Mouse (Mus musculus) urinary bladder, postnatal 10 days (tissue): Measurements from ENCODE around the gene Capg.

Experiments used
- DNase-seq: peaks from one replicate; pipeline ENCODE4 v3.0.0; 2022; ENCODE audit warnings: low spot score

Gene Capg

DNA sequence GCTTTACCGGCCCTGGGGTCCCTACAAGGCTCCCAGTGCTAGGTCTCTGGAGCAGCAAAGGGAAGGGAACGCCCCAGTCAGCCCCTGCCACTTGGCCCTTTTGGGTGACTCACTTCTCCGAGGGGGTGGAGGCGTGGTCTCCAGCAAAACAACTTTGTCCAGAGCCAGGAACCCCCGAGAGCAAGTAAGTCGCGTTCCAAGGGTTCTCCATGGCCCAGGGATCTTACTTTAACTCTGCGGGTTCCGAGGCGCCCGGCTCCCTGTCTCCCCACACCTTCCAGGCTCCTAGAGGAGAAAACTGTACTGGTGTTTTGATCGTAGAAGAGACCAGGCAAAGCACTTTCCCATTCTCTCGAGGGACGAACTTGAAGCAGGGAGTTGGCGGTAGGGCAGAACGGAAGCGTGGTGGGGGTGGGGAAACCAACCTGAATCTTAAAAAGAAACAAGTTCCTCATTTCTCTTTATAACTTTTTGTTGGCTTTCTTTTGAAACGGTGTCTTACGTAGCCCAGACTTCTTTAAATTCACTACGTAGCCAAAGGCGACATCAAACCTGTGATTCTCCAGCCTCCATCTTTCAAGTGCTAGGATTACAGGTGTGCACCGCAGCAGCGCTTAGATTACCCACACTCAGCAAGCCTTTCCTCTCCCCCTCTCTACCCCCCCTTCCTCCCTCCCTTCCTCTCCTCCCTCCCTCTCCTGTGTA lies at the start of gene Capg:
Gene Capg, plus strand, starts transcription at position 109 of the 705 bp plus-strand sequence.
- no peak for DNase-seq

DNA sequence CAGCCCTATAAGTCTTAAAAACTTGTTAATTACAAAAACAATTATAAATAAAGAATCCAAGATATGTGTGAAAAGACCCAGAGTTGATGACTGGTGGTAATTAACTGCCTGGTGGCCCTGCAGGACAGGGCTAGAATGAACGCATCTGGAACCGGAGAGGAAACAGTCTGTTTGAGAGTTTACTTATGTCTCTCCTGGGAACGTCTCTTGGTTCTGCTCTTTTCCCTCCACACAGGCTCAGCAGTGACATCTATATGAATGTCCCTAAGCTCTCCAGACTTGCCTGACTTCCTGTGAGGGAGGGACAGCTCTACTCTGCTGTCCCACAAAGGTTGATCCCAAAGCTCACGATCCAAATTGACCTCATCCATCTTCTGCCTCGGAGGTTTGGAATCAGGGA lies 45.2 kb upstream of the Capg start:
- no peak for DNase-seq

DNA sequence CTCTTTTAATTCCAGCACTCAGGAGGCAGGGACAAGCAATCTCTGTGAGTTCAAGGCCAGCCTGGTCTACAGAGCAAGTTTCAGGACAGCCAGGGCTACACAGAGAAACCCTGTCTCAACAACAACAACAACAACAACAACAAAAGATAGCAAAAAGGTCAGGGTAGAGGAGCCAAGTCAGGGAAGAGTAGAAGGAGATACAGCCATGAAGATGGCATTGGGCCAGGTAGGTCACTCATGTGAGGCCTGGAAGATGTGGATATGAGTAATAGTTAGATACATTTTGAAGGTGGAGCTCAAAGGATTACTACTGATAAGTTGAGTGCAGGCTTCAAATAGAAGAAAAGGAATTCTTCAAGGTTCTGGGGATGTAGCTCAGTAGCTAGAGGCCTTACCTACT lies 40.9 kb upstream of the Capg start:
- no peak for DNase-seq

DNA sequence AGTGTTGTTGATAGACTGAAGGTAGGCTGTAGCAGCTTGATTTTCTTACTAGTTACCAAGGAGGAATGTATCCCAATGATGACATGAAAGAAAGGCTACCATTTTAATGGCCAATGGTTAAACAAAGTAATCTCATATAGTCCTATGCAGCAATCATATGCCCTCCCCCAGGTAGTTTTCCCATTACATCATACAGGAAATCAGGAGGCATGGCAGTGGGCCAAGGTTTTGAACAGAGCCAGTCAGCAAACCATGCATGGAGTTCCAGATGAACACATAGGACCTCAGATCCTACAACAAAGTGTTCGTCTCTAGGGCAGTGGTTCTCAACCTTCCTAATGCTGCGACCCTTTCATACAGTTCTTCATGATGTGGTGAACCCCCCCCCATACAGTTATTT lies 40.3 kb upstream of the Capg start:
- no peak for DNase-seq

DNA sequence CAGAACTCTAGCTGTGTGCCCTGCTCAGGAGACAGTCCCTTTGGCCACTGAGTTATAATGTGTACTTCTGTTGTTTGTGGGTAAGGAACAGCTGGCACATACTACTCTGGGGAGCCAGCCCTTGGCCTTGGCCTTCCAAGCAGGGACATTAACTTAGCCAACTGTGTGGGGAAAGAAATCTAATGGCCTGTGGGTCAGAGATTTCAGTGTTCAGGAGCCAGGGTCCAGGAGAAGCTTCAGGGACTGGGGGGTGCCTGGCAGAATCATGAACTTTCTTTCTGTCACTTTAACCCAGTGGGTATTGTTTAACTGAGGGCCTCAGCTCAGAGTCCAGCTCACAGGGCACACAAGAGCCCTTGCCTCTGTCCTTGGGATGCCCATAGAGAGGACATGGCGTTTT lies 38.1 kb upstream of the Capg start:
- DNase-seq: no peak

DNA sequence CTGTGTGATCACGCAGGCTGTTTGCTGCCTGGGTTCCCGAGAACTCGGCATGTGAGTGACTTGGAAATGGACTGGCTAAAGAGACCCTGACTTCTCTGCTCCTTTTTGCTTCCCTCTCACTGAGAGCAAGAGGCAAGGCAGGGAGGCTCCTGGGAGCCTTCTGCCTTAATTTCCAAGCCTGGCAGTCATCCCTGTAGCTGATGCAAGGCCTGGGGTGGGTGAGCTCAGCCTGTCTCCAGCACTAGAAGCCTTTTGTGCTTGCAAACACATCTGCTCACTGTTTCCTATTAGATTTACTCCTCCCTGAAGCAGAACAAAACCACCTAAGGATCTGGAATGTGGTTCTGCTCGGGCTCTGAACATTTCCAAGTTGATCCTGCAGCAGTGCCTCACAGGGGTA lies 35.6 kb upstream of the Capg start:
- DNase-seq: no peak

DNA sequence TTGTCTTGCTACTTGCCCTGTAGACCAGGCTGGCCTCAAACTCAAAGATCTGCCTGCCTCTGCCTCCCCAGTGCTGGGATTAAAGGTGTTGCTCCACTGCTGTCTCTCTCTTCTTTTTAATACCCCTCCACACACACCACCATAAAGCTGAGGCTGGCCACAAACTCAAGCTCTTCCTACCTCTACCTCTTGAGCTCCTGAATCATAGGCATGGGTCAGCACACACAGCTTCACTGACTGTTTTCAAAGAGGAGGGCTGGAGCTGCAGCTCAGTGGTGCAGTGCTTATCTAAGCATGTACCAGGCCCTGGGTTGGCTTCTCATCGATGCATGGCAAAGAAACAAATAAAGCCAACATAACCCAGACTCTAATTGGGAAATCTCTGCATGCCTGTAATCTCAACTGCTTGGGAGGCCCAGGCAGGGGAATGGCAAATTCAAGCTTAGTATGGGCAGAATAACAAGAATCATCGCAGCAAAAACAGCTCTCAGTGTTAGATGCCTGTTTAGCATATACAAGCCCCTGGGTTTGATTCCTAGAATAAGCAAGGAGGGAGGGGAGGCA lies 34.2 kb upstream of the Capg start:
- no peak for DNase-seq

DNA sequence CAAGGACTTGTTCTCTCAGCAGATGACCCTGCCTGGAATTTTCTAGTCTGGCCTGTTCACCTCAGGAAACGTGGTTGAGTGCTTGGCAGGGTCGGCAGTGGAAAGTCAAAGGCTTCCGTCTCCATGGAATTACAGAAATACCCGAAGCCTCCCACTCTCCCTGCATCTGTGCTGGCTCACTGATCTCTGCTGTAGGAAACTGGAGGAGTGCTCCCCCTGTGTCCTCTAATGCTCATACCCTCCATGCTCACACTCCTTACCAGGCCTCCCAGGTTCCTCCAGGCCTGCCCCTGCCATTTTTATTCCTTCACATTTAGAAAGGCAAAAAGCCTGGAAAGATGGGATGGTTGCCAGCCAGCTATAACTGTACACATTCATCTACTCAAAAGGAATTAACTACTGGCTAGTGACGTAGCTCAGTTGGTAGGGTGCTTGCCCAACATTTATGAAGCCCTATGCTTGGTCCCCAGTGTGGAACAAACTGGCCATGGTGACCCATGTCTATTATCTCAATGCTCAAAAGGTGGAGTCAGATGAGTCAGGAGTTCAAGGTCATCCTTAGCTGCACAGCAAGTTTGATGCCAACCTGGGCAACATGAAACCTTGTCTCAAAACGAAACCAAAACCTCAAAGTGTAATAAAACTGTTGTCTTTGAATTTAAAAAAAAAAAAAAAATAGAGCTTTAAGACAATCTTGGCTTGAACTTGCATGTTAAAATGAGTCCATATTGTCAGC lies 33.3 kb upstream of the Capg start:
- no peak for DNase-seq

DNA sequence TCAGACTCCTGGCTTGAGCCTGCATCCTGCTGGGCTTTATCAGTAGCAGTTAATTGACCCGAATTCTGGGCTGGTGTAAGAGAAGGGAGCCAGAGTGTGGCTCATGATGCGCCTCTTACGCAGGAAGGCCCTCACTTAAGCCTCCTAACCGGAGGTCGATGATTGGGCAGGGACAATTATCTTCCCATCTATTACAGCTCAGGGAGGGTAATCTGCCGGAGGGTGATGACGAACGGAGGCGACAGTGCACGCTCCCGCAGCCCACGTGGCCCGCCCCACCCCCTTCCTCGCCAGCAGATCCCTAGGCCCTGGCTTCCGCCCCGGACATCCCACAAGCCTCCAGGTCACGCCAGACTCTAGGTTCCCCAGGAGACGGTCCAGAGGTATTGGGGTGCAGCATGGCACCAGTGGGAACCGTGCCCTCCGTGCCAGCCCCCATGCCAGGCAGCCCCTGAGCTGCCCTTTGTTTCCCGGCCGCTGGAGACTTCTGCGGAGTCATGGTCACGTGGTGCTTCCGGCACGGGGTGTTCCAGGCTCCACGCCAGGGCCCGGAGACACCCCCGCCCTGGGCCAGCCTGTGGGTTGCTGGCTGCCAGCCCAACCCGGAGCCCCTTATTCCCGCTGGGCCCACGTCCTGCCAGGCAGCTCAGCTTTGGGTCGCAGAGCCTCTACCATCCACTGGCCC lies 31.7 kb upstream of the Capg start:
- DNase-seq: peak; percentile 38

DNA sequence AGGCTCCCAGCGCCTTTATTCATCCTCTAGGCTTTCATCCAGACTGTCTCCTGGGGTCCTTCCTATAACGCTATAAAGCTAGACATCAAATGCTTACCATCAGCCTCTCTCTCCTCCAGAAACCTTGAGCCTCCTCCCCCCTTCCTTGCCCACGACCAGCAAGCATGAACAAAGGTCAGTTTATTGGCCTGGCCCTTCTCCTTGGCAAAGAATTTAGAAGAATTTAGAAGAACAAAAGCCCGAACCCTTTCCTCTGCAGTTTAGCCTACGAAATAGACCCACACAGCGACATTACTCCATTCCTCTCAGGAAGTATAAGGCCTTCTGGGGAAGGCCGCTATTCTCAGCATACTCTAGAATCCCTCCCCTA lies 31.1 kb upstream of the Capg start:
- no peak for DNase-seq

DNA sequence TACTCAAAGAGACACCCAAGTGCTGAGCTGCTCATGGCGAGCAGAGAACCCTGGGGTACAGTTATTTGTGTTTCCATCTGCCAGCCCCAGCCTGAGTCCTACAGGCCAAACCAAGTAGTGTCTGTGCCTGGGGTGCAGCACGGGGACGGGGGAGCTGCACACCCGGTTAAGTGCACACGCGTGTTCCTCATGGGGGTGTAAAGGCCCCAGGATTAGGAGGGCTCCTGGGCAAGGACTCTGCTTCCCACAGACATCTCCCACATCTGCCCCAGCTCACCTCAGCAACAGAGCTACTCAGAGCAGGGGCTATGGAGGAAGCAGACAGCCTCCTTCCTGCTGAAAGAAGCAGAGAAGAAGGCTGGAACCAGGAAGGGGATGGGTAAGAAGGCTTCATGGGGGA lies 28.5 kb upstream of the Capg start:
- DNase-seq: no peak

DNA sequence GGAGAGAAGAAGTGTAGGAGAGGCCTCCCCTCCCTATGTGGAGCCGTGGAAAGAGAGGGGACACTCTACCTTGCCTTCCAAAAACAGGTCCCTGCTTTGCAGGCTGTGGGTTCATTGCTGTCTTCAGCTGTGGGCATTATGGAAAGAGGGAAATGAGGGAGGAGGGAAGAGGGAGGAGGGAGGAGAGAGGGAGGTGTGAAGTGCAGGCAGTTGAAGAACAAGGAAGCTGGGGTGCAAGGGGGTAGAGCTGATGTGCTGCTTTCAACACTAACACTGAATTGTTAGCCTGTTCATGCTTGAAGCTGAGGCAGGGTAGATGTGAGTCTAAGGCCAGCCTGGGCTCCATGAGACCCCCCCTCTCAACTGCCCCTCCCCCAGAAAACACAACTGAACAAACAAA lies 25.3 kb upstream of the Capg start:
- no peak for DNase-seq

DNA sequence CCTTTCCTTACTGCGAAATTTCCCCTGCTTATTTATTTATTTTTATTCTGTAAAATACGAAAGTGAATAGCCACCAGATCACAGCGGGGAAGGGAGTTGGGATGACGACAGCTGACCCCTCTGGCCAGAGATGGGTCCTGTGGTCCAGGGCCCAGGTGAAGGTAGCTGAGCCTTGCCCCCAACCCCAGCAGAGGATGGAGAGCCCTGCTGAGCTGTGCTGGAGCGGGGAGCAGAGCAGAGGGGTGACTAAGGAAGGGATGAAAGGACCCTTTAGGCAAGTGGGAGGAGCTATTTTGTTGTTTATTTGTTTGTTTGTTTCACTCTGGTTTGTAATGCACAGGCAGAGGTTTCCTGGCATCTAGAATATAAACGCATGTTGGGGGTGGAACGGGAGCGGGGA lies 24.9 kb upstream of the Capg start:
- no peak for DNase-seq

DNA sequence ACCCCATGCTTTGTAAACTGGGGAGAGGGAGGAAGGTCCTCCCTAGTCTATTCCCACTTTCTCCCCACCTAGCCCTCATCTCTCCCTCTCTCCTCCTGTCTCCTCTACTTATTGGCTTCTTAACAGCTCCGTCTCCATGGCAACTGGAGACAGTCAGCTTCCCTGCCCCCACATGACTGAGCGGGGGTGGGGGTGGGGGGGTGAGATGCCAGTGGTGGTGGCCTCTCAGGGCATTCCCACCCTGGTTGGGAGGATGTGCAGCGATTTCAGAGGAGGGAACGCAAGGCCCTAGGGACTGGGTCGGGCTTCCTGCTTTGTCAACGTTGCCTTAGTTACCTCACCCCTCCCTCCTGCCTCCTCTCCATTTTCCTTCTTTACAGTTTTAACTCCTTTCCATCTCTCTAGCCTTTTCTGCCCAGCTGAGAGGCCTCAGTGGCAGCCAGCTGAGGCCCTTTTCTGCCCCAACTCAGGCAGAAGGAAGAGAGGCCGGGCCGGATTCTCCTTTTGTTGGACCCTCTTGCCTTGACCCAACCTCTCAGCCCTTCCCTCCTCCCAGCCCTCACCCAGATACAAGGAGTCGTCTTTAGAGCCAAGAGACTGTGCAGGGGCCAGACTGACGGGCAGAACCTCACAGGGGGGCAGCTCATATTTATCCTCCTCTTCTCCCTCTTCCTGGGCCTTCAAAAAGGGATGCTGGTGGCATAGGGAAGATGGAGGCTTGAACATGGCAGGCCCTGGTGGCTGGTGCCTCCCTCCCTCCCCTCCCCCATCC lies 24.1 kb upstream of the Capg start:
- DNase-seq: no peak

DNA sequence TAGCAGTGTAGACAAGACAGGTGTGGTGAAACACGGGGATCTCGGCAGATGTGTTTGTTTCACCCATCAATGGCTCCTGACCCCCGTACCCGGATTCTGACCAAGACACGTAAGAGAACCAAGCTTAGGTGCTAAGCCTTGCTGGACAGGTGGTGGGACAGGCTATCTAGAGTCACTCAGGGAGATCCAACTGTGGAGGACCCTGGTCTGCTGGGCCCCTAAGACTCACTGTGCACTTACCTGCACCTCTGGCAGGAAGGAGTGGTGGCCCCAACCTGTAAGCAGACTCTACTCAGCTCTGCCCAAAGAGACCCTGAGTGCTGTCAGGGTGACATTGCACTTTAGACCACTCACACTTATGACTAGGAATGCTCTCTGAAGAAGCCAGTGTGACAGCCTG lies 23.3 kb upstream of the Capg start:
- no peak for DNase-seq

DNA sequence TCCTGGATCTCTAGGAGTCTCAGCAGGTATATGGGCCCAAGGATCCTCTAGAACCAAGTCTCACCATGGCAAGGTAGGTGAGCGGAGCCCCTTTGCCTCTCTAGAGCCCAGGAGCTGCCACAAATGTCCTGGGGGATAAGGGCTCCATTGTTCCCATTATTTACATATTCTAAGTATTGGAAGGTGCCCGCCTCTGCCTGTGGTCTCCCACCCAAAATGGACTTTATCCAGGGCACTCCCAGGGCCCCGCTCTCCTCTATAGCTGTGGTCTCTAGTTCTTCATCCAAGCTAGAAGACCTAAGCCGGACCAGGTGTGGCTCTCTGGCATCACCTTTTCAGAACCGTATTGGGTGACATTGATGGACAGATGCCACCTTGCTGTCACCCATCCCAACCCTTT lies 22.6 kb upstream of the Capg start, which contains the start of gene Sh2d6:
Gene Sh2d6, minus strand, starts transcription at position 101 of the 400 bp plus-strand sequence.
- no peak for DNase-seq

DNA sequence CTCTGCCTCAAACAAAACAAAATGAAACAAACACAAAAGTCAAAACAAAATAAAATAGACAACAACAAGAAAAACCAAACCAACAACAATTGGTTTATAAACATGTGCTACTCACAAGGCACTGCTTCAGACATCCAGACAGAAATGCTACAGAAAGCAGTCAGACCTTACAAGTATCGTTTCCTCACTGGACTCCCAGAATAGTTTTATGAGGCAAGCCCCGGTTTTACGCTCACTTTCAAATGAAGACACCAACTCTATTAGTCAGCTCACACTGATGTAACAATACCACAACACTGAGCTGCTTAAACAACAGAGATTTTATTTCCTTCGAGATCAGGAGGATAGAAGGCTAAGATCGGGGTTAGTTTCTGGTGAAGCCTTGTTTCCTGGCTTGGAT lies 21.9 kb upstream of the Capg start:
- DNase-seq: no peak

DNA sequence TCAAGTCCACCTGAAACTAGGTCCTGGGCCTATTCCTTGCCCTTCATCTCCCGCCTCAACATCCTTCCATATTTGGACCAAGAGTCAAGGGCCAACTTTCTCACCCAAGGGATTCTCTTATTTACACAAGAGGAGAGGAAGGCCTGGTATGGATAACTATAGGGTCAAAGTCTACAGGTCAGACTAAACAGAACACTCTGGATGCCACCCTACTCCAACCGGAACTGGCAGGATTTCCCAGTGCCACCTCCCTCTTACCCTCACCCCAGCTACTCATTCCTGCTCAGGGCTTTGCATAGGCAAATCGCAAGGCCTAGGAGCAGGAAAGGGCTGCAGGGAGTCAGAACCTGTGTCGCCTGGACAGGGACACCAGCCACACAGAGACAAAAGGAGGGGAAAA lies 21.0 kb upstream of the Capg start:
- DNase-seq: no peak

DNA sequence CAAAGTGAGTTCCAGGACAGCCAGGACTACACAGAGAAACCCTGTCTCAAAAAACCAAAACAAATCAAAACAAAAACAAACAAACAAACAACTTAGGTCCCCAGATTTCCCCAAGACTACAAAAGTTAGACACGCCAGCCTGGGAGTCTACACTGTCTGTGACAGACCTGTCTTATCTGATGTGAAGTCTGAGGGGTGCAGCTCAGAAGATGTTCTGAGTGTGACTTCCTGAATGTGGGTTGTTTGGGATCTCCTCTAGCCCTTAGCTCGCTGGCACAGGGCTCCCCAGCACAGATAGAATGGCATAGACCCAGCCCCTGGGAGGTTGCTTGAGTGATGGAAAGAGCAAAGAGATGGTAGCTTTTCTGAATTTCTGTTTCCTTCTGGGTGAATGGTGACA lies 20.0 kb upstream of the Capg start:
- DNase-seq: no peak

DNA sequence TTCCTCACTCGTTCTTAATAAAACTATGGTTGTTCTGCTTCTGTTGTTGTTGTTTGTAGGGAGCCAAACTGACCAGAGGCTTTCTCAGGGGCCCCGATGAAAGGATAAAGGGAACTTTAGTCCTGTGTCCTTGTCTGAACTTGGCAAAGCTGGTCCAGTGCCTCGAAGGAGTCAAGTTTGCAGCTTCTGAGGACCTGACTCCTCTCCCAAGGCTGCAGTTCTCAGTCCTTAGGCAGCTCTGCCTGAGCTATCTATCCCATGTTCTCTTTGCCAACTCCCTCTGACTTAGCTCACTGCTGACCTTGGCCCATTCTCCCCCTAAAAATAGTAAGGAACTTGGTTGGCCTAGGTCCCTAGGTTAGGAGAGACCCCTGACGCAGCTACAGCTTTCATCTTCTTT lies 17.1 kb upstream of the Capg start:
- no peak for DNase-seq

DNA sequence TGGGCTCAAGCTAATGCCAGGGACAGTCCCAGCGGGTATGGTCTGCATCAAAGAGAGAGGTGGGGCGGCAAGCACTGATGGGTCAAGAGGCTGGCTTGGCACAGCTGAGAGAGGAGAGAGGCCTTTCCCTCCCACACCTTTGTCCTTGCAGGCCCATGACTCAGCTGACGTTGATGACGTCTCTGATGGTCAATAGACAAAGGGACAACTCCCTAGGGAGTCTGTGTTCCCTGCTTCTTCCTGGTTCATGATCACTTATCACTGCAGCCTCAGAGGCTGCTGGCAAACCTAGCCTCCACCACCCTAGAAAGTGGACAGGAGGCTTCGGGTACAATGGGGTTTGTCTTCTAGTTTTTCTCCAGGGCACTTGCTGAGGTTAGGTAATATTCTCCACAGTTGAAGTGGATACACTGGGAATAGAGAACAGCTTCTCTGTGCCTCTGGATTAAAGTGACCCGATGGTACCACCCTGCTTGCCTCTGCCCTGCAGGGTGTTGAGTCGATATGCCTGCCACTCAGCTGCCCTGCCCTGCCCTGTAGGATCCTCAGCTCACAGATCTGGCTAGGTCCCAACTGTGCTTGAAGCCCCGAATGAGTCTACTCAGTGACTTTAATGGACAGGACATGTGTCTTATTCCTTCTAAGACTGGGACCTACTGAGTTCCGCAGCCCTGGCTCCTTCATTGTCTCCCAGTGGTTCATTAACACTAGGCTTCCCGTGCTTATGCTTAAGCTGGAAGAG lies 15.6 kb upstream of the Capg start:
- no peak for DNase-seq

DNA sequence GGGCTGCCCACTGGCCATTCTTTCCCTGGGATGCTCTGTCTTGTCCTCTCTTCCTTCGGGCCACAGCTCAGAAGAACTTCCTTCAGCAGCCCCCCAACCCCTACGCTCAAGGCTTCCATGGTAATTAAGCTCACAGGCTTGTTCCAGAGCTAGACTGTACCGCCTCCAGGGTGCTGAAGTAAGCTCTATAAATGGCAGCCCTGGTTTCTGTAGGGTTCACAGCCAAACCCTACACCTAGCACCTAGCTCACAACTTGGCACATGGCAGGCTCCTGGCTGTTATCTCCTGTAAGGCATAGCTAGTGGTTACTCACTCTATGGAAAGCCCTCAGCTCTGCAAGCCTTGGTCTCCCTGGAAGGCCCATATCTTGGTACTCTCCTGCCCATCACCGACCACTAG lies 11.6 kb upstream of the Capg start:
- DNase-seq: no peak
